In genomic region chr6:99521038-99521640, GRCm38 (mm10) we compare ENCODE assay signal across 8 mouse cellular contexts. TPM values are rescaled to one million over a fixed set of nuclear protein-coding genes. Genes with fewer than 3 reads are reported as not detected.
DNase-seq lines count a peak whose midpoint lies in the region; ATAC-seq and TF ChIP-seq lines count a peak whose summit lies in the region.

No protein-coding gene starts in this region.

- ATAC-seq in midbrain, postnatal 0 days (ENCODE audit: low FRiP score), result peak; percentile 55
- ATAC-seq in stomach, embryonic 16.5 days (ENCODE audit: insufficient read depth, low FRiP score), result peak; percentile 89

- peaks cover 2% of the 10 kb centered on the region; the same call in 1 of the 2 replicates for H3K4me1 ChIP-seq in liver, adult 2 months (ENCODE audit: control insufficient read depth, insufficient read depth, low read length)
- no peaks in the 10 kb centered on the region for H3K4me1 ChIP-seq in midbrain, postnatal 0 days (ENCODE audit: insufficient read depth, low read length)
- H3K4me1 ChIP-seq in stomach, embryonic 16.5 days (ENCODE audit: control insufficient read depth, insufficient read depth, low read length), result peaks cover 6% of the 10 kb centered on the region

- H3K4me2 ChIP-seq in midbrain, postnatal 0 days (ENCODE audit: low read depth, low read length, poor library complexity, severe bottlenecking), result peak overlapping the region; percentile 100
- H3K4me2 ChIP-seq in stomach, embryonic 16.5 days (ENCODE audit: low read depth, low read length), result peak overlapping the region; percentile 83

- TF ChIP-seq POLR2A in liver, adult 2 months (IDR thresholded peaks at IDR 0.05; ENCODE audit: extremely low read depth, insufficient read depth, low read length), result 0 out of 2 replicates have a peak, but pooled peaks have one; percentile 45

- peak; percentile 50 to 53 for DNase-seq in left cerebral cortex, adult 18-20 months (ENCODE audit: low spot score in 2 of 2)
- DNase-seq in left cerebral cortex, adult 11 months (ENCODE audit: low spot score), result no peak
- peak; percentile 77 for DNase-seq in embryo, embryonic 10 days (ENCODE audit: low spot score)
- DNase-seq in heart, adult 11 months, result peak; percentile 98
- DNase-seq in kidney, adult 18-20 months, result peak; percentile 70
- peak; percentile 65 for DNase-seq in liver, adult 2 months (ENCODE audit: extremely low read depth, low read depth, low spot score)
- DNase-seq in midbrain, postnatal 0 days (ENCODE audit: low spot score), result peak; percentile 54

- H3K27ac ChIP-seq in liver, adult 2 months (replicated peaks; ENCODE audit: insufficient read depth, low read depth, low read length), result peak overlapping the region; percentile 100
- peak overlapping the region; percentile 87 for H3K27ac ChIP-seq in midbrain, postnatal 0 days (ENCODE audit: low read depth, low read length)
- peak overlapping the region; percentile 100 for H3K27ac ChIP-seq in stomach, embryonic 16.5 days (ENCODE audit: low read length)

- H3K79me2 ChIP-seq in liver, adult 2 months (ENCODE audit: control insufficient read depth, insufficient read depth, low read length), result peaks cover 7% of the 10 kb centered on the region; the same call in 1 of the 2 replicates

- no peak for TF ChIP-seq CTCF in liver, adult 2 months (IDR thresholded peaks at IDR 0.05; ENCODE audit: low read depth, low read length)
- TF ChIP-seq CTCF in midbrain, postnatal 0 days (IDR thresholded peaks at IDR 0.05), result no peak

- WGBS in liver, adult 2 months, result under 1% methylated on average over 46 of the region's 54 CpGs
- under 1% methylated on average over 48 of the region's 54 CpGs for WGBS in midbrain, postnatal 0 days
- WGBS in stomach, embryonic 16.5 days, result under 1% methylated on average over 50 of the region's 54 CpGs

- peak overlapping the region; percentile 95 for H3K4me3 ChIP-seq in liver, adult 2 months (ENCODE audit: insufficient read depth, low read depth, low read length)
- H3K4me3 ChIP-seq in midbrain, postnatal 0 days (ENCODE audit: low read depth, low read length), result peak overlapping the region; percentile 46
- peak overlapping the region; percentile 90 for H3K4me3 ChIP-seq in stomach, embryonic 16.5 days (replicated peaks; ENCODE audit: low read length)

- H3K27me3 ChIP-seq in liver, adult 2 months (ENCODE audit: control insufficient read depth, insufficient read depth, low read length), result no peaks in the 10 kb centered on the region
- H3K27me3 ChIP-seq in midbrain, postnatal 0 days (ENCODE audit: insufficient read depth, low read length), result no peaks in the 10 kb centered on the region
- no peaks in the 10 kb centered on the region for H3K27me3 ChIP-seq in stomach, embryonic 16.5 days (ENCODE audit: control insufficient read depth, insufficient read depth, low read length)

- peak overlapping the region; percentile 98 for H3K9ac ChIP-seq in liver, adult 2 months (ENCODE audit: low read depth, low read length)
- H3K9ac ChIP-seq in midbrain, postnatal 0 days (replicated peaks; ENCODE audit: low read length, poor library complexity, severe bottlenecking), result peak overlapping the region; percentile 60
- H3K9ac ChIP-seq in stomach, embryonic 16.5 days (ENCODE audit: low read length), result peak overlapping the region; percentile 98

- H3K9me3 ChIP-seq in midbrain, postnatal 0 days (ENCODE audit: low read length), result no peaks in the 10 kb centered on the region
- H3K9me3 ChIP-seq in stomach, embryonic 16.5 days (replicated peaks; ENCODE audit: control insufficient read depth, low read length), result no peaks in the 10 kb centered on the region

- no peaks in the 10 kb centered on the region for H3K36me3 ChIP-seq in liver, adult 2 months (ENCODE audit: control insufficient read depth, insufficient read depth, low read length)
- H3K36me3 ChIP-seq in midbrain, postnatal 0 days (ENCODE audit: insufficient read depth, low read length), result no peaks in the 10 kb centered on the region
- H3K36me3 ChIP-seq in stomach, embryonic 16.5 days (ENCODE audit: control insufficient read depth, insufficient read depth, low read length), result no peaks in the 10 kb centered on the region

RNA-seq across cellular contexts. Expression of gene Foxp1, which starts 1.4 kb away (rescaled TPM):
- total RNA-seq in left cerebral cortex, adult 18-20 months (2021), result 100 to 1,000 TPM; 133 to 135 TPM
- 24.8 and 35.3 TPM in 2 replicates for total RNA-seq in liver, adult 2 months (2014; rRNA removed)
- polyA plus RNA-seq in liver, adult 2 months (2012; rRNA removed), result 18.8 and 22.7 TPM in 2 replicates
- 66.2 and 71.1 TPM in 2 replicates for total RNA-seq in midbrain, postnatal 0 days (2014; rRNA removed)
- 67.8 and 74.3 TPM in 2 replicates for polyA plus RNA-seq in midbrain, postnatal 0 days (2015; fragmentation: Nextera tagmentation; extraction: Ambion mirVana)
- 108 and 110 TPM in 2 replicates for polyA plus RNA-seq in stomach, embryonic 16.5 days (2015; fragmentation: Nextera tagmentation; extraction: Ambion mirVana)
